Mouse (Mus musculus): ENCODE data around the gene Dpp6. TPM values are rescaled to one million over a fixed set of nuclear protein-coding genes. Genes with fewer than 3 reads are reported as not detected.

Dpp6 gene
- polyA plus RNA-seq, 1 experiment from 2014 or later, result 100 TPM

- H3K9me3 ChIP-seq (ENCODE audit: control insufficient read depth, low read length), result no peaks in the 10 kb centered on the region
- H3K4me3 ChIP-seq (ENCODE audit: low read depth, low read length), result no peak overlapping the region
- no peaks in the 10 kb centered on the region for H3K27me3 ChIP-seq (ENCODE audit: control insufficient read depth, insufficient read depth, low read length)
- no peak overlapping the region for H3K9ac ChIP-seq (replicated peaks; ENCODE audit: low read depth, low read length)
- no peak overlapping the region for H3K27ac ChIP-seq (ENCODE audit: low read depth, low read length)
- no peaks in the 10 kb centered on the region for H3K4me1 ChIP-seq (ENCODE audit: control insufficient read depth, insufficient read depth, low read length)
- ATAC-seq (ENCODE audit: low read depth), result no peak
- H3K4me2 ChIP-seq (ENCODE audit: low read depth, low read length), result no peak overlapping the region
- H3K36me3 ChIP-seq (ENCODE audit: control insufficient read depth, insufficient read depth, low read length), result no peaks in the 10 kb centered on the region
- 19% methylated on average over 3 of the region's 3 CpGs for WGBS
Observed at GRCm38 (mm10) chr5:26894346-26894745, 77.3 kb downstream of the Dpp6 start.

- peaks cover 12% of the 10 kb centered on the region; the same call in 1 of the 2 replicates for H3K4me1 ChIP-seq (ENCODE audit: control insufficient read depth, insufficient read depth, low read length)
- no peaks in the 10 kb centered on the region for H3K36me3 ChIP-seq (ENCODE audit: control insufficient read depth, insufficient read depth, low read length)
- peak overlapping the region; percentile 23 for H3K27ac ChIP-seq (ENCODE audit: low read depth, low read length)
- H3K9ac ChIP-seq (replicated peaks; ENCODE audit: low read depth, low read length), result 0 out of 2 replicates have a peak overlapping the region, but pooled peaks have one; percentile 55
- peak; percentile 41 for ATAC-seq (ENCODE audit: low read depth)
- H3K4me3 ChIP-seq (ENCODE audit: low read depth, low read length), result peak overlapping the region; percentile 38
- peak overlapping the region; percentile 46 for H3K4me2 ChIP-seq (ENCODE audit: low read depth, low read length)
- no peaks in the 10 kb centered on the region for H3K27me3 ChIP-seq (ENCODE audit: control insufficient read depth, insufficient read depth, low read length)
- 4% methylated on average over 9 of the region's 9 CpGs for WGBS
- no peaks in the 10 kb centered on the region for H3K9me3 ChIP-seq (ENCODE audit: control insufficient read depth, low read length)
Observed at GRCm38 (mm10) chr5:26903786-26904185, 86.8 kb downstream of the Dpp6 start.

- no peaks in the 10 kb centered on the region for H3K27me3 ChIP-seq (ENCODE audit: control insufficient read depth, insufficient read depth, low read length)
- 0% methylated on average over 32 of the region's 32 CpGs for WGBS
- H3K4me3 ChIP-seq (ENCODE audit: low read depth, low read length), result peak overlapping the region; percentile 38
- peak overlapping the region; percentile 23 for H3K27ac ChIP-seq (ENCODE audit: low read depth, low read length)
- ATAC-seq (ENCODE audit: low read depth), result peak; percentile 93
- H3K9me3 ChIP-seq (ENCODE audit: control insufficient read depth, low read length), result no peaks in the 10 kb centered on the region
- no peaks in the 10 kb centered on the region for H3K36me3 ChIP-seq (ENCODE audit: control insufficient read depth, insufficient read depth, low read length)
- H3K4me2 ChIP-seq (ENCODE audit: low read depth, low read length), result peak overlapping the region; percentile 46
- peaks cover 12% of the 10 kb centered on the region; the same call in 1 of the 2 replicates for H3K4me1 ChIP-seq (ENCODE audit: control insufficient read depth, insufficient read depth, low read length)
- peak overlapping the region; percentile 55 for H3K9ac ChIP-seq (replicated peaks; ENCODE audit: low read depth, low read length)
Observed at GRCm38 (mm10) chr5:26904324-26905041, 87.5 kb downstream of the Dpp6 start.

GRCm38 (mm10) chr5:26907151-26907550 lies 90.1 kb downstream of the Dpp6 start:
- no peaks in the 10 kb centered on the region for H3K36me3 ChIP-seq (ENCODE audit: control insufficient read depth, insufficient read depth, low read length)
- H3K9me3 ChIP-seq (ENCODE audit: control insufficient read depth, low read length), result no peaks in the 10 kb centered on the region
- H3K4me2 ChIP-seq (ENCODE audit: low read depth, low read length), result peak overlapping the region; percentile 46; the same call in 1 of the 2 replicates
- H3K4me1 ChIP-seq (ENCODE audit: control insufficient read depth, insufficient read depth, low read length), result peaks cover 12% of the 10 kb centered on the region; the same call in 1 of the 2 replicates
- 73% methylated on average over 7 of the region's 7 CpGs for WGBS
- no peak overlapping the region for H3K4me3 ChIP-seq (ENCODE audit: low read depth, low read length)
- H3K9ac ChIP-seq (replicated peaks; ENCODE audit: low read depth, low read length), result no peak overlapping the region
- H3K27ac ChIP-seq (ENCODE audit: low read depth, low read length), result no peak overlapping the region
- H3K27me3 ChIP-seq (ENCODE audit: control insufficient read depth, insufficient read depth, low read length), result no peaks in the 10 kb centered on the region
- no peak for ATAC-seq (ENCODE audit: low read depth)

GRCm38 (mm10) chr5:26908612-26909011 lies 91.6 kb downstream of the Dpp6 start:
- peaks cover 12% of the 10 kb centered on the region; the same call in 1 of the 2 replicates for H3K4me1 ChIP-seq (ENCODE audit: control insufficient read depth, insufficient read depth, low read length)
- H3K27ac ChIP-seq (ENCODE audit: low read depth, low read length), result no peak overlapping the region
- 61% methylated on average over 4 of the region's 4 CpGs for WGBS
- no peak overlapping the region for H3K4me3 ChIP-seq (ENCODE audit: low read depth, low read length)
- H3K4me2 ChIP-seq (ENCODE audit: low read depth, low read length), result no peak overlapping the region
- no peaks in the 10 kb centered on the region for H3K27me3 ChIP-seq (ENCODE audit: control insufficient read depth, insufficient read depth, low read length)
- no peaks in the 10 kb centered on the region for H3K9me3 ChIP-seq (ENCODE audit: control insufficient read depth, low read length)
- no peak overlapping the region for H3K9ac ChIP-seq (replicated peaks; ENCODE audit: low read depth, low read length)
- H3K36me3 ChIP-seq (ENCODE audit: control insufficient read depth, insufficient read depth, low read length), result no peaks in the 10 kb centered on the region
- ATAC-seq (ENCODE audit: low read depth), result no peak

- H3K4me3 ChIP-seq (ENCODE audit: low read depth, low read length), result no peak overlapping the region
- no peak overlapping the region for H3K27ac ChIP-seq (ENCODE audit: low read depth, low read length)
- H3K9ac ChIP-seq (replicated peaks; ENCODE audit: low read depth, low read length), result no peak overlapping the region
- H3K9me3 ChIP-seq (ENCODE audit: control insufficient read depth, low read length), result no peaks in the 10 kb centered on the region
- H3K4me1 ChIP-seq (ENCODE audit: control insufficient read depth, insufficient read depth, low read length), result 0 out of 2 replicates have a peak, but pooled peaks cover 6% of the 10 kb centered on the region
- no peaks in the 10 kb centered on the region for H3K27me3 ChIP-seq (ENCODE audit: control insufficient read depth, insufficient read depth, low read length)
- no peak for ATAC-seq (ENCODE audit: low read depth)
- no peaks in the 10 kb centered on the region for H3K36me3 ChIP-seq (ENCODE audit: control insufficient read depth, insufficient read depth, low read length)
- H3K4me2 ChIP-seq (ENCODE audit: low read depth, low read length), result no peak overlapping the region
Observed at GRCm38 (mm10) chr5:26910353-26910752, 93.3 kb downstream of the Dpp6 start.

GRCm38 (mm10) chr5:26911965-26912364 lies 95.0 kb downstream of the Dpp6 start:
- H3K4me3 ChIP-seq (ENCODE audit: low read depth, low read length), result no peak overlapping the region
- no peaks in the 10 kb centered on the region for H3K9me3 ChIP-seq (ENCODE audit: control insufficient read depth, low read length)
- 81% methylated on average over 3 of the region's 3 CpGs for whole genome bisulfite sequencing
- no peak overlapping the region for H3K9ac ChIP-seq (replicated peaks; ENCODE audit: low read depth, low read length)
- H3K4me1 ChIP-seq (ENCODE audit: control insufficient read depth, insufficient read depth, low read length), result 0 out of 2 replicates have a peak, but pooled peaks cover 6% of the 10 kb centered on the region
- no peak for ATAC-seq (ENCODE audit: low read depth)
- H3K4me2 ChIP-seq (ENCODE audit: low read depth, low read length), result no peak overlapping the region
- H3K36me3 ChIP-seq (ENCODE audit: control insufficient read depth, insufficient read depth, low read length), result no peaks in the 10 kb centered on the region
- H3K27ac ChIP-seq (ENCODE audit: low read depth, low read length), result no peak overlapping the region
- no peaks in the 10 kb centered on the region for H3K27me3 ChIP-seq (ENCODE audit: control insufficient read depth, insufficient read depth, low read length)

GRCm38 (mm10) chr5:26918763-26919162 lies 101.8 kb downstream of the Dpp6 start:
- Histone ChIP-seq H3K27ac (ENCODE audit: low read depth, low read length) (no peak overlapping the region), H3K9ac (replicated peaks; ENCODE audit: low read depth, low read length) (no peak overlapping the region), H3K4me1 (ENCODE audit: control insufficient read depth, insufficient read depth, low read length) (no peaks in the 10 kb centered on the region), H3K36me3 (ENCODE audit: control insufficient read depth, insufficient read depth, low read length) (no peaks in the 10 kb centered on the region), H3K4me2 (ENCODE audit: low read depth, low read length) (no peak overlapping the region), H3K4me3 (ENCODE audit: low read depth, low read length) (no peak overlapping the region), H3K27me3 (ENCODE audit: control insufficient read depth, insufficient read depth, low read length) (no peaks in the 10 kb centered on the region), H3K9me3 (ENCODE audit: control insufficient read depth, low read length) (no peaks in the 10 kb centered on the region)
- ATAC-seq (ENCODE audit: low read depth), result no peak
- 89% methylated on average over 3 of the region's 3 CpGs for WGBS

GRCm38 (mm10) chr5:26924552-26924951 lies 107.5 kb downstream of the Dpp6 start:
- Histone ChIP-seq H3K4me1 (ENCODE audit: control insufficient read depth, insufficient read depth, low read length) (no peaks in the 10 kb centered on the region), H3K9me3 (ENCODE audit: control insufficient read depth, low read length) (no peaks in the 10 kb centered on the region), H3K36me3 (ENCODE audit: control insufficient read depth, insufficient read depth, low read length) (no peaks in the 10 kb centered on the region), H3K27ac (ENCODE audit: low read depth, low read length) (no peak overlapping the region), H3K4me2 (ENCODE audit: low read depth, low read length) (no peak overlapping the region), H3K9ac (replicated peaks; ENCODE audit: low read depth, low read length) (no peak overlapping the region), H3K4me3 (ENCODE audit: low read depth, low read length) (no peak overlapping the region), H3K27me3 (ENCODE audit: control insufficient read depth, insufficient read depth, low read length) (no peaks in the 10 kb centered on the region)
- no peak for ATAC-seq (ENCODE audit: low read depth)
- WGBS, result 92% methylated on average over 5 of the region's 5 CpGs
